Mouse (Mus musculus) liver, embryonic 13.5 days (tissue): ENCODE results near the gene Pde4dip. TPM values are rescaled to one million over a fixed set of nuclear protein-coding genes. Genes with fewer than 3 reads are reported as not detected.

ENCODE experiments used
- microRNA-seq: library from miRNA; unstranded; fragments of <30 nt; microRNA quantifications from one replicate; pipeline ENCODE4, GENCODE M21; 2016
- polyA plus RNA-seq: library from polyadenylated mRNA; unstranded; fragments of >200 nt; fragmentation: Nextera tagmentation; extraction: Ambion mirVana; gene quantifications from 2 replicates; pipeline ENCODE4 v1.2.1, GENCODE M21; 2015

Gene Pde4dip
- polyA plus RNA-seq, 1 experiment from 2014 or later: 5.8 TPM

Small RNA genes lying within 50 kb of the gene (microRNA-seq; reads per million reads assigned to microRNA genes)
- not detected for gene Mir7225

Other genes with a start within 250 kb of the Pde4dip start
- 1.5 and 2.0 TPM in 2 replicates for gene Prkab2, start 230.5 kb downstream of the Pde4dip start, polyA plus RNA-seq
- not detected in 2 replicates for gene Gm17651, start 214.0 kb downstream of the Pde4dip start, polyA plus RNA-seq
- 60.8 and 67.3 TPM in 2 replicates for gene Sec22b, start 12.5 kb upstream of the Pde4dip start, polyA plus RNA-seq
- gene Notch2, start 124.8 kb upstream of the Pde4dip start, polyA plus RNA-seq: 4.8 and 5.7 TPM in 2 replicates